Mouse (Mus musculus) testis, postnatal 14 days (tissue): ENCODE results near the gene Aimp2.

Experiments used
- DNase-seq: peaks from one replicate; pipeline ENCODE4 v3.0.0; 2021; ENCODE audit warnings: low spot score

Aimp2 gene

GRCm38 (mm10) chr5:143909417-143910400, at the start of gene Aimp2, which contains the start of gene Pms2:
Gene Aimp2, minus strand, starts transcription at chr5:143909847.
Gene Pms2, plus strand, starts transcription at chr5:143909964.
- peak; percentile 98 for DNase-seq

- DNase-seq, result no peak
These were observed 47.5 kb upstream of the Aimp2 start for GRCm38 (mm10) chr5:143957101-143957500.

GRCm38 (mm10) chr5:143950016-143950415, 40.4 kb upstream of the Aimp2 start:
- no peak for DNase-seq

GRCm38 (mm10) chr5:143948361-143948760, 38.7 kb upstream of the Aimp2 start:
- DNase-seq, result no peak

GRCm38 (mm10) chr5:143943231-143944125, 33.8 kb upstream of the Aimp2 start:
- DNase-seq, result no peak

- no peak for DNase-seq
These were observed 31.9 kb upstream of the Aimp2 start for GRCm38 (mm10) chr5:143941588-143941987.

- DNase-seq, result peak; percentile 27
These were observed 26.5 kb upstream of the Aimp2 start for GRCm38 (mm10) chr5:143936156-143936555.

- no peak for DNase-seq
These were observed 24.2 kb upstream of the Aimp2 start for GRCm38 (mm10) chr5:143933875-143934274.

GRCm38 (mm10) chr5:143933414-143933813, 23.8 kb upstream of the Aimp2 start:
- DNase-seq, result no peak

GRCm38 (mm10) chr5:143932831-143933230, 23.2 kb upstream of the Aimp2 start, which contains the start of gene Rsph10b:
Gene Rsph10b, plus strand, starts transcription at chr5:143933035.
- DNase-seq, result peak; percentile 17

GRCm38 (mm10) chr5:143931863-143932580, 22.4 kb upstream of the Aimp2 start:
- no peak for DNase-seq

- no peak for DNase-seq
These were observed 21.0 kb upstream of the Aimp2 start for GRCm38 (mm10) chr5:143930656-143931055.

GRCm38 (mm10) chr5:143929291-143929690, 19.6 kb upstream of the Aimp2 start:
- DNase-seq, result no peak

- no peak for DNase-seq
These were observed 18.2 kb upstream of the Aimp2 start, which contains the start of gene Gm42421 for GRCm38 (mm10) chr5:143927875-143928274. Gene Gm42421, plus strand, starts transcription at chr5:143928175.

GRCm38 (mm10) chr5:143924781-143925452, 15.3 kb upstream of the Aimp2 start:
- DNase-seq, result no peak

GRCm38 (mm10) chr5:143918120-143918519, 8.5 kb upstream of the Aimp2 start:
- DNase-seq, result no peak

- no peak for DNase-seq
These were observed 7.8 kb upstream of the Aimp2 start for GRCm38 (mm10) chr5:143917418-143917817.

GRCm38 (mm10) chr5:143916221-143916620, 6.6 kb upstream of the Aimp2 start:
- no peak for DNase-seq

- no peak for DNase-seq
These were observed 721 bp downstream of the Aimp2 start for GRCm38 (mm10) chr5:143908926-143909325.

GRCm38 (mm10) chr5:143906429-143906828, 3.2 kb downstream of the Aimp2 start:
- DNase-seq, result no peak

GRCm38 (mm10) chr5:143903813-143904212, 5.8 kb downstream of the Aimp2 start:
- DNase-seq, result no peak
